Mouse (Mus musculus): ENCODE measurements at regions not wholly inside any gene's neighbourhood (a gene's known extent, or its start where the extent isn't known, plus 50 kb on each side); places are given as distances from the start of the nearest gene placed in this dataset.

DNA sequence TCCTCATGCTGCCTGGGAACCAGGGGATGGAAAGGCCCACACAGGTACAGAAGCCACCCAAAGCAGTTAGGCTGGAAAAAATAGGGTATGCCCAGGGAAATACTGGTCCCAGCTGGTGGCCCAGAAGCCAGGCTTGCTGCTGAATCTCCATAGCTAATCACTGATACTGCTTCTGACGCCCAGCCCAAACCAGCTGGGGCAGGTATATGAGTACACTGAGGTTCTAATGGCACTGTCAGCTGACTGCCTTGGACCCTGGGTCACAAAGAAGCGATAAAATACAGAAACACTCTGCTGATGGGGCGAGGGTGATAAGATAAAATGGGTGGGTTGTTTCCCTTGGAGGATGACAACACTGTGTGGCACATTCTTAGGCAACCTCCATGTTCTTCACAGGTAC lies 133.4 kb downstream of the Psmg1 start:
- Histone ChIP-seq H3K9me3 (replicated peaks) (no peaks in the 10 kb centered on the region), H3K9ac (no peak overlapping the region), H3K36me3 (no peaks in the 10 kb centered on the region), H3K4me2 (replicated peaks) (no peak overlapping the region), H3K27me3 (no peaks in the 10 kb centered on the region), H3K4me1 (no peaks in the 10 kb centered on the region), H3K4me3 (no peak overlapping the region), H3K27ac (no peak overlapping the region)
- ATAC-seq (ENCODE audit: low FRiP score), result no peak
- 84% methylated on average over 3 of the region's 3 CpGs for WGBS

DNA sequence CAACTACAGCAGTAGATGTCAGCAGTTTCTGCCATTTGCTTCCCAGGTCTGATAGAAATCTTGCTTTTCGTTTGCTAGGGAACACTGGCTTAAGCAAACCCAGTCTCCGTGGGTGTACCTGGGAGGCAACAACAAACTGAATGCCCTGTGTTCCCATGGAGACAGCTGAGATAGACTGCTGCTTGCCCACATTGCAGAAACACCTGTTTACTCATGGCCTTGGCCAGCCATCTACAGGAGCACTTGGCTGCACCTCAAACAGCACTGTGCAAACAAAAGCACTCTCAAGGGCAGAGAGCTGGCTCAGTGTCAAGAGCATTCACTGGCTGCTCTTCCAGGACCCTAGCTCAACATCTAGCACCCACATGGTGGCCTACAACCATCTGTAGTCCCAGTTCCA lies 135.5 kb downstream of the Psmg1 start:
- H3K4me2 ChIP-seq (replicated peaks), result no peak overlapping the region
- WGBS, result 67% methylated on average over 2 of the region's 2 CpGs
- no peaks in the 10 kb centered on the region for H3K27me3 ChIP-seq
- no peak overlapping the region for H3K27ac ChIP-seq
- no peak overlapping the region for H3K9ac ChIP-seq
- no peaks in the 10 kb centered on the region for H3K4me1 ChIP-seq
- no peaks in the 10 kb centered on the region for H3K36me3 ChIP-seq
- H3K9me3 ChIP-seq (replicated peaks), result no peaks in the 10 kb centered on the region
- no peak overlapping the region for H3K4me3 ChIP-seq
- no peak for ATAC-seq (ENCODE audit: low FRiP score)

DNA sequence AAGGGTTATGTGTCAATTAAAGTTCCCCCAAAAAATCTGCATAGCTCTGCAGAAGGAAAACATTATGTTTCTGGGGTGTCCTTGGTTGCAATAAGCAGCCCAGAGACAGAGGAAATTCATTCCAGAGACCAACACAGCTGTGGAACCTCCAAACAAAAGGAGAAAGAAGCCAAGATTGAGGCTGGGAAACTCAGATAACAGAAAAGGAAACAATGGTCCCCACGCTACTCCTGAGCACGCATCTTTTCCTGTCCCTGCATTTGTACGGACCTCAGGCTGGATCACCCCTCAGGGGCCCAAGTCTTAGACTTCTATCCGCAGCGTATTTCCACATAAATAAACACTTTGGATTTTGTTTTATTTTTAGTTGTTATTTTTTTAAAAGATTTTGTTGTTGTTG lies 138.9 kb downstream of the Psmg1 start:
- Histone ChIP-seq H3K4me3 (no peak overlapping the region), H3K36me3 (no peaks in the 10 kb centered on the region), H3K4me2 (replicated peaks) (no peak overlapping the region), H3K9ac (no peak overlapping the region), H3K4me1 (peaks cover 8% of the 10 kb centered on the region; the same call in 1 of the 2 replicates), H3K9me3 (replicated peaks) (no peaks in the 10 kb centered on the region), H3K27me3 (no peaks in the 10 kb centered on the region), H3K27ac (no peak overlapping the region)
- 70% methylated on average over 5 of the region's 5 CpGs for WGBS
- no peak for ATAC-seq (ENCODE audit: low FRiP score)

DNA sequence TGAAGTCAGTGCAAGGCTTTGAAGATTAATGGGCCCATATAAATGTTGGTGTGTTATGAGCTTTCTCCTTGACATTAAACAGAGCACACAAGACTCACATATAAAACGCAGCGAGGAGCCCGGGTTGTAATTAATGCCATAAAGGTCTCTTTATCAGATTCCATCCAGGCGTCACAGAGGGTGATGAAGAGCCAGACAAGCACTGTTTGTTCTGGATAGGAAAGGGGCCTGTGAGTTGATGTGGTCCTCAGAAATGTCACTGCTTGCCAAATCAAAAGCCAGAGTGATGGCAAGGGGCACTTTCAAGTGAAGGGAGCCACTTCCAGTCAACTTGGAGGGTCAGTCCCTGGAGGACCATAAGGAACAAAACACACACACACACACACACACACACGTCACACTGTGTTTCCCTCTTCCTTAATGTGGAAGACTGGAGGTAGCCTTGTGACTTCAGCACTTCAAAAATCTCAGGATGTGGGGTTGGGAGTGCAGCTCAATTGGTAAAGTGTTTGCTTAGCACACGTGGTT lies 142.1 kb downstream of the Psmg1 start:
- ATAC-seq (ENCODE audit: low FRiP score), result no peak

DNA sequence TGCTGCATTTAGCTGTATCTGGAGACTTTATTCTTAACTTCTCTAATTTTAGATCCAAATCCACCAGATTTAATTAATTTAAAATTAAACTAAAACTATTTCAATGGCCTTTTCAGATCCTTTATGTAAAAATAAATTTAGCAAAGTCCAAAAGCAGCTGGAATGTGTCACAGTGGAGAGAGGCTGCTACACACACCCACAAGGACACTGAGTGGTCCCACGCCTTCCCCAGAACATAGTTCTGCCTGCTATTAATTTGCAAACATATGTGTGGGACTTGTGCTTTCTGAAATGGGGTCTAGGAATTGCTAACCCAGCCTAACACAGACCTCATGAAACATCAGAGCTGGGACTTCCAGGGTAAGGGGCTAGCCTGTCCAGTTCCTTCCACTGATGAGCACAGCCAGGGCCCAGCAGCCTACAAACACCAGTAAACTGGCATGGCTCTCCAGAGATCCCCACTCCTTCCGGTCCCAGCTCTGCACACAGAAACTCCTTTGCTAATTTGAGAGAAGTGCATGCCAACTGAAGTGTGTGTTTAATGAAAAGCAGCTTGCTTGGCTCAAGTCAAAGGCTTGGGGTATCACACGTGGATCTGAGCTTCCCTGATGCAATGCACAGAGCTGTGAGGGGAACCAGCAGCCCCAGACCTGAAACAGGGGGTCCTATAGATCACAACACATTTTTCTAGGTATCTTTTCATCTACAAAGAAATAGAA lies 142.8 kb downstream of the Psmg1 start:
- no peak overlapping the region for H3K9ac ChIP-seq

More for the DNA sequence above, 142.1 kb downstream of the Psmg1 start:
- no peaks in the 10 kb centered on the region for H3K9me3 ChIP-seq (replicated peaks)
- H3K4me1 ChIP-seq, result peaks cover 8% of the 10 kb centered on the region; the same call in 1 of the 2 replicates
- no peak overlapping the region for H3K9ac ChIP-seq
- no peak overlapping the region for H3K4me3 ChIP-seq
- no peaks in the 10 kb centered on the region for H3K36me3 ChIP-seq
- 60% methylated on average over 6 of the region's 6 CpGs for WGBS
- H3K27ac ChIP-seq, result no peak overlapping the region
- no peaks in the 10 kb centered on the region for H3K27me3 ChIP-seq
- no peak overlapping the region for H3K4me2 ChIP-seq (replicated peaks)

DNA sequence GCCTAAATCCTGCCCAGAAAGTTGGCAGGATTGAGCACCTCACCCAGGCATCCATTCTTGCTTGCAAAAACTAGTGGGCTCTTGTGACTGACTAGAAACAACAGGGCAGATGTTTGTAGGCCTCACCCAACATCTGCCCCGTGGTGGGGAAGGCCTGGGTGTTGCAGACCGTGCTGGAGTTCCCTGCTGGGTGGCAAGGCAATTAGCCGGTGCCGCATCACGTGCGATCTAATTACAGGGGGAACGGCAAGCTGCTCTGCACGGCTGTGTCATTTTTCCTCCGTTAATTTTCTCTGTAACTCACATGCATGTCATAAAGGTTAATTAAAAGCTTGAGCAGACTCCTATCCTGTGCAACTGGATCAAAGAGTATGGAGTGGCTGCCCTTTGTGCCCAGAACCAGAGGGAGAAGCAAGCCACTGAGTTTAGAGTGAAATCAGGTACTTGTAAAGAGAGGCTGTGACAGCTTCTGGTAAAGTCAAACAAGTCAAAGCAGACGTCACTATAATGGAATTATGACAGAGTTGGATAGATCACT lies 143.5 kb downstream of the Ets2 start:
- Histone ChIP-seq H3K9ac (no peak overlapping the region), H3K36me3 (no peaks in the 10 kb centered on the region), H3K27ac (no peak overlapping the region), H3K4me2 (replicated peaks) (no peak overlapping the region), H3K9me3 (replicated peaks) (no peaks in the 10 kb centered on the region), H3K4me1 (peaks cover 8% of the 10 kb centered on the region; the same call in 1 of the 2 replicates), H3K27me3 (no peaks in the 10 kb centered on the region), H3K4me3 (no peak overlapping the region)
- no peak for ATAC-seq (ENCODE audit: low FRiP score)
- WGBS, result 52% methylated on average over 10 of the region's 10 CpGs

More for the DNA sequence above, 142.8 kb downstream of the Psmg1 start:
- Histone ChIP-seq H3K27ac (peak overlapping the region; percentile 52), H3K4me1 (peaks cover 8% of the 10 kb centered on the region; the same call in 1 of the 2 replicates), H3K36me3 (no peaks in the 10 kb centered on the region), H3K4me3 (no peak overlapping the region), H3K9me3 (replicated peaks) (no peaks in the 10 kb centered on the region), H3K27me3 (no peaks in the 10 kb centered on the region), H3K4me2 (replicated peaks) (no peak overlapping the region)
- WGBS, result 68% methylated on average over 3 of the region's 3 CpGs
- ATAC-seq (ENCODE audit: low FRiP score), result no peak

DNA sequence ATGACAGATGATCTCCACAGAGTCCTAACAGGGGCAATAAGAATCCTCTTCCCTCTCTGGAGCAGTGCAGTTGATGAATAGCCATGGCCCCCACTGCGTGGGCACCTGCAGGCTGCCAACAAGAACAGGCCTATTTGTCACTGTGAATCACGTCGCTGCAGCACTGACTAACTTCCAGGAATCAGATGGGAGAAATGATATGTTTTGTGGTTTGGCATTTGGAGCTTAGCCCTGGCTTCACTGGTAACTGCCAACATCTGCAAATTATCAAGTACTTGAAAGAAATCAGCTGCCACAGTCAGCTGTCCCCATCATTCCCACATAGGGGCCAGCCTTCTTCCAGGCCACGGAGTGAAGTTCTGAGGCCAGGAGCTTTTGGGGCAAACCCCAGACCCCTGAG lies 142.8 kb downstream of the Ets2 start:
- H3K4me2 ChIP-seq (replicated peaks), result no peak overlapping the region
- H3K27ac ChIP-seq, result 0 out of 2 replicates have a peak overlapping the region, but pooled peaks have one; percentile 35
- no peaks in the 10 kb centered on the region for H3K36me3 ChIP-seq
- no peak overlapping the region for H3K9ac ChIP-seq
- 69% methylated on average over 4 of the region's 4 CpGs for WGBS
- no peak overlapping the region for H3K4me3 ChIP-seq
- H3K27me3 ChIP-seq, result no peaks in the 10 kb centered on the region
- peaks cover 8% of the 10 kb centered on the region; the same call in 1 of the 2 replicates for H3K4me1 ChIP-seq
- H3K9me3 ChIP-seq (replicated peaks), result no peaks in the 10 kb centered on the region
- ATAC-seq (ENCODE audit: low FRiP score), result no peak

DNA sequence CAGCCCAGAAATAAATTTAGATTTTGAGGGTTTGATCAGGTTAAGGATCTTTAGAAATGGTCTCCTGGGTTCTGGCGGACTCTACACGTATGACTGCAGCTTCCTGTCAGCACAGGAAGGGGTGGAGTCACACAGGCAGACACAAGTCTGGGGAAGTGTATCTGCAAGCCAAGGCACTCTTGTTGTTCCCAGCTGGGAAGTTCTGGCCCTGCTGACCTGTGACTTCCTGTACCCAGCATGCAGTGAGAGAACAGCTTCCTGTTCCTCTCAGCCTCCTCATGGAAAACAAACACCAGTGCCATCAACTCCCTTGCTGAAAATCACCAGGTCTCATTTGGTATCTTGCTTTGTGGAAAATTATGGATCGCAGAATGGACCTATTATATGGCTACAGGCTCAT lies 140.9 kb downstream of the Ets2 start:
- Histone ChIP-seq H3K36me3 (no peaks in the 10 kb centered on the region), H3K4me2 (replicated peaks) (no peak overlapping the region), H3K4me1 (no peaks in the 10 kb centered on the region), H3K9ac (no peak overlapping the region), H3K9me3 (replicated peaks) (no peaks in the 10 kb centered on the region), H3K27me3 (no peaks in the 10 kb centered on the region), H3K27ac (no peak overlapping the region), H3K4me3 (no peak overlapping the region)
- 89% methylated on average over 3 of the region's 3 CpGs for WGBS
- ATAC-seq (ENCODE audit: low FRiP score), result no peak

DNA sequence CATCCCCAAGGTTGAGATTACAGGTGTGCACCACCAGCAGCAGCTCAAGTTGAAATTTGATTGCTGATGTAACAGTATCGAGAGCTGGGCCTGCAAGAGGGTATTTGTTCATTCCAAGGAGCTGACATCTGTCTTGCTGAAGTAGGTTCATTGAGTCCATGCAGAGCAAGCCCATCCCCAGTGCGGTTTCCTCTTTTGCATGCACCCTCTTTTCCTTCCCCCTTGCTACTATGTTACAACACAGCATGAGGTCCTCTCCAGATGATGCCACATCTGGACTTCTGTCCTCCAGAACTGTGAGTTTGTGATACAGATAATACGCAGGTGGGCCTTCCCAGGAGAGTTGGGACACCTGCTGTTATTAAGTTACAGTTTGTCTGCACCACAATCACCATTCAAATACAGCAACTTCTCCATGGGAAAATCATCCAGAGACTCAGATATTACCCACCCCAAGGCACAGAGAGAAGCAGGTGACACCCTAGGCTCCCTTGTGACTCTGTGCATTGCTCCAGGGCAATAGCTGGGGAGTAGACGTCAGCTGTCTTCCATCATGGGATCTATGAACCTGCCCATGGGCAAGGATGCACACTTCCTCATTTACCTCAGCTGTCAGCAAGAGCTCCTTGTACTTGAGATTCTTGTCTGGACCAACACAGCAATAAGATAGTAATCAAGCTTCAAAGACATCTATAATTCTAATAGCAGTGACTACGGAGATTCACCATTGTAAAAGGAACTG lies 137.8 kb downstream of the Ets2 start:
- Histone ChIP-seq H3K27ac (no peak overlapping the region), H3K36me3 (no peaks in the 10 kb centered on the region), H3K4me2 (replicated peaks) (no peak overlapping the region), H3K9me3 (replicated peaks) (no peaks in the 10 kb centered on the region), H3K9ac (no peak overlapping the region), H3K4me3 (no peak overlapping the region), H3K4me1 (no peaks in the 10 kb centered on the region), H3K27me3 (no peaks in the 10 kb centered on the region)
- ATAC-seq (ENCODE audit: low FRiP score), result no peak
- 83% methylated on average over 5 of the region's 5 CpGs for WGBS

DNA sequence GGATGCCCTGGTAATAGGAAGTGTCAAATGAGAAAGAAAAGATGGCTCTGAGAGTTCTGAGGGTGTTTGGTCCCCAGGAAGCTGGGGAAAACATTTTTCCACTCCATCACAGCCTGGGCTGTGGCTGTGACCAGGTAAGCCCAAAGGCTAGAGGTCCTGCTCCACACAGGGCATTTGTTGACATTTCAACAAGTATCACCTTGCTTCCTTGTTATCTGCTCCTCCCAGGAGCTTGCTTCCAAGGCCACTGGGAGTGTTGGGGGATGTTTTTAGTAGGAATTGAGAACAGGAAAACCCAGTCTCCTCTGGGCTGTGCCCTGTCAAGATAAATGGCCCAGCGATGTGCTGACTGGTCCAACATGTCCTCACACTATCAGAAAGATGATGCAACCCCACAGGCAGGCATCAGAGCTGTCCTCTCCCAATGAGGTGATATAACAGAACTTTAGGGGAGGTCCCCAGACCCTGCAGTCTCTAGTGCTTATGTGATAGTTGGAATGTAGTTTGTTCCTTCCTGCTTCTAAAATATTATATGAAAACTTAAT lies 137.1 kb downstream of the Ets2 start:
- Histone ChIP-seq H3K4me3 (no peak overlapping the region), H3K9me3 (replicated peaks) (no peaks in the 10 kb centered on the region), H3K9ac (no peak overlapping the region), H3K4me2 (replicated peaks) (no peak overlapping the region), H3K27me3 (no peaks in the 10 kb centered on the region), H3K4me1 (0 out of 2 replicates have a peak, but pooled peaks cover 4% of the 10 kb centered on the region), H3K36me3 (no peaks in the 10 kb centered on the region), H3K27ac (no peak overlapping the region)
- ATAC-seq (ENCODE audit: low FRiP score), result no peak
- 72% methylated on average over 1 of the region's 1 CpGs for WGBS

DNA sequence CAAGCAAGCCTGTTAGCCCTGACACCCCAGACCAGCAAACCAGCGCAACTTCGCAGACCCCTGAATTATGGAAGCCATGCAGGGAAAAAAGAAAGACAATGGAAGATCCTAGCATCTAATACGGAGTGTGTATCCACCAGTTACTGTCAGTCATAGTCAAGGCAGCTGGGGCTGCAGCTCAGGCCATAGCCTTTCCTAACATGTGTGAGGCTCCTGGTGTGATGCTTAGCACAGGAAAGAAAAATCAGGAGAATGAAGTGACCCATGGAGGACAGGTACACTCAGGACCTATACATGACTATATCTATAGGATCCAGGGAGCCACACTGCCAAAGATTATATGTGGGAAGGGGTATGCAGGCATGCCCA lies 136.6 kb downstream of the Ets2 start:
- 93% methylated on average over 3 of the region's 3 CpGs for WGBS

More for the DNA sequence above, 136.6 kb downstream of the Ets2 start:
- Histone ChIP-seq H3K4me1 (0 out of 2 replicates have a peak, but pooled peaks cover 5% of the 10 kb centered on the region), H3K4me3 (no peak overlapping the region), H3K9me3 (replicated peaks) (no peaks in the 10 kb centered on the region), H3K4me2 (replicated peaks) (no peak overlapping the region), H3K36me3 (no peaks in the 10 kb centered on the region), H3K27ac (no peak overlapping the region), H3K27me3 (no peaks in the 10 kb centered on the region), H3K9ac (no peak overlapping the region)
- no peak for ATAC-seq (ENCODE audit: low FRiP score)
